8 mouse cellular contexts compared by ENCODE assay signal in genomic region chr11:4703688-4704071, GRCm38 (mm10). TPM values are rescaled to one million over a fixed set of nuclear protein-coding genes. Genes with fewer than 3 reads are reported as not detected.
A peak's percentile ranks its signal among the peaks of the same experiment; 100 is the strongest.
DNase-seq lines count a peak whose midpoint lies in the region; ATAC-seq and TF ChIP-seq lines count a peak whose summit lies in the region.

No protein-coding gene starts in this region.

- peak overlapping the region; percentile 93 for H3K4me2 ChIP-seq in lung, embryonic 14.5 days
- peak overlapping the region; percentile 82 for H3K4me2 ChIP-seq in limb, embryonic 13.5 days (replicated peaks)

- peak overlapping the region; percentile 65 for H3K4me3 ChIP-seq in lung, embryonic 14.5 days (ENCODE audit: low read depth, low read length)
- H3K4me3 ChIP-seq in embryonic fibroblast, embryonic 13.5 days (ENCODE audit: insufficient read depth, low read length), result peak overlapping the region; percentile 72
- H3K4me3 ChIP-seq in limb, embryonic 13.5 days, result peak overlapping the region; percentile 70
- H3K4me3 ChIP-seq in olfactory bulb, adult 2 months (ENCODE audit: insufficient read depth, low read depth, low read length), result peak overlapping the region; percentile 98

- ATAC-seq in lung, embryonic 14.5 days (ENCODE audit: insufficient read depth), result peak; percentile 6; the same call in 1 of the 2 replicates
- no peak for ATAC-seq in limb, embryonic 13.5 days (ENCODE audit: low FRiP score, low read depth)

- H3K9ac ChIP-seq in lung, embryonic 14.5 days, result peak overlapping the region; percentile 78
- H3K9ac ChIP-seq in limb, embryonic 13.5 days, result peak overlapping the region; percentile 84

- no peak for TF ChIP-seq POLR2A in embryonic fibroblast, embryonic 13.5 days (IDR thresholded peaks at IDR 0.05; ENCODE audit: low read depth, low read length)
- TF ChIP-seq POLR2A in olfactory bulb, adult 2 months (IDR thresholded peaks at IDR 0.05; ENCODE audit: insufficient read depth, low read depth, low read length), result no peak

- no peaks in the 10 kb centered on the region; the same call in 1 of the 2 replicates for H3K4me1 ChIP-seq in lung, embryonic 14.5 days (ENCODE audit: insufficient read depth)
- H3K4me1 ChIP-seq in embryonic fibroblast, embryonic 13.5 days (ENCODE audit: control insufficient read depth, insufficient read depth, low read length), result peaks cover 2% of the 10 kb centered on the region; the same call in 1 of the 2 replicates
- H3K4me1 ChIP-seq in limb, embryonic 13.5 days, result peaks cover 17% of the 10 kb centered on the region
- H3K4me1 ChIP-seq in olfactory bulb, adult 2 months (ENCODE audit: control insufficient read depth, insufficient read depth, low read length), result peaks cover 4% of the 10 kb centered on the region; the same call in 1 of the 2 replicates

- 5% methylated on average over 12 of the region's 12 CpGs for WGBS in lung, embryonic 14.5 days
- 6% methylated on average over 12 of the region's 12 CpGs for WGBS in limb, embryonic 13.5 days
- 3% methylated on average over 12 of the region's 12 CpGs for WGBS in olfactory bulb, adult 2 months

- no peaks in the 10 kb centered on the region for H3K9me3 ChIP-seq in lung, embryonic 14.5 days (ENCODE audit: low read depth, low read length)
- H3K9me3 ChIP-seq in limb, embryonic 13.5 days, result no peaks in the 10 kb centered on the region

- no peaks in the 10 kb centered on the region for H3K27me3 ChIP-seq in lung, embryonic 14.5 days (ENCODE audit: insufficient read depth, low read length)
- no peaks in the 10 kb centered on the region for H3K27me3 ChIP-seq in limb, embryonic 13.5 days

- H3K27ac ChIP-seq in lung, embryonic 14.5 days (ENCODE audit: low read depth), result peak overlapping the region; percentile 60; the same call in 1 of the 2 replicates
- no peak overlapping the region for H3K27ac ChIP-seq in embryonic fibroblast, embryonic 13.5 days (ENCODE audit: insufficient read depth, low read length)
- peak overlapping the region; percentile 45; the same call in 1 of the 2 replicates for H3K27ac ChIP-seq in limb, embryonic 13.5 days
- H3K27ac ChIP-seq in olfactory bulb, adult 2 months (ENCODE audit: insufficient read depth, low read depth, low read length), result peak overlapping the region; percentile 97

- H3K36me3 ChIP-seq in lung, embryonic 14.5 days (ENCODE audit: insufficient read depth), result peaks cover 18% of the 10 kb centered on the region
- peaks cover 20% of the 10 kb centered on the region for H3K36me3 ChIP-seq in limb, embryonic 13.5 days

- no peak for TF ChIP-seq CTCF in lung, embryonic 14.5 days (IDR thresholded peaks at IDR 0.05; ENCODE audit: low read depth)
- no peak for TF ChIP-seq CTCF in embryonic fibroblast, embryonic 13.5 days (IDR thresholded peaks at IDR 0.05; ENCODE audit: borderline replicate concordance, insufficient read depth, low read length)
- no peak for TF ChIP-seq CTCF in olfactory bulb, adult 2 months (IDR thresholded peaks at IDR 0.05; ENCODE audit: insufficient read depth, low read depth, low read length)

- DNase-seq in lung, embryonic 14.5 days, result no peak
- no peak for DNase-seq in lung, postnatal 14 days
- DNase-seq in thymus, postnatal 10 days (ENCODE audit: low spot score in 2 of 2), result no peak
- no peak for DNase-seq in urinary bladder, postnatal 10 days (ENCODE audit: low spot score)
- no peak for DNase-seq in layer of hippocampus, postnatal 14 days (ENCODE audit: low spot score in 2 of 2)

RNA-seq across cellular contexts. Expression of gene Uqcr10, which starts 0.5 kb away (rescaled TPM):
- 736 and 777 TPM in 2 replicates for polyA plus RNA-seq in lung, embryonic 14.5 days (2014; fragmentation: Nextera tagmentation; extraction: Ambion mirVana)
- polyA plus RNA-seq in embryonic fibroblast, embryonic 13.5 days (2011; ENCODE audit: insufficient read length, low read depth, missing spikeins), result 259 and 274 TPM in 2 replicates
- polyA plus RNA-seq in limb, embryonic 13.5 days (2015; fragmentation: Nextera tagmentation; extraction: Ambion mirVana), result 662 and 692 TPM in 2 replicates
- polyA plus RNA-seq in olfactory bulb, adult 2 months (2012; ENCODE audit: insufficient read depth, insufficient read length, low replicate concordance, missing spikeins), result 1,259 TPM in 1 of 2 replicates, not detected in the other
- total RNA-seq in layer of hippocampus, postnatal 14 days (2021), result 100 to 1,000 TPM; 480 to 497 TPM

RNA-seq across cellular contexts. Expression of gene Zmat5, which starts 0.8 kb away (rescaled TPM):
- 70.4 and 74.1 TPM in 2 replicates for polyA plus RNA-seq in lung, embryonic 14.5 days (2014; fragmentation: Nextera tagmentation; extraction: Ambion mirVana)
- polyA plus RNA-seq in embryonic fibroblast, embryonic 13.5 days (2011; ENCODE audit: insufficient read length, low read depth, missing spikeins), result 8.9 and 9.4 TPM in 2 replicates
- polyA plus RNA-seq in limb, embryonic 13.5 days (2015; fragmentation: Nextera tagmentation; extraction: Ambion mirVana), result 63.4 and 65.3 TPM in 2 replicates
- polyA plus RNA-seq in olfactory bulb, adult 2 months (2012; ENCODE audit: insufficient read depth, insufficient read length, low replicate concordance, missing spikeins), result not detected in 2 replicates
- 10 to 100 TPM; 30.2 to 36.7 TPM for total RNA-seq in layer of hippocampus, postnatal 14 days (2021)

RNA-seq across cellular contexts. Expression of gene Cabp7, which starts 42.9 kb away (rescaled TPM):
- 0.17 and 0.18 TPM in 2 replicates for polyA plus RNA-seq in lung, embryonic 14.5 days (2014; fragmentation: Nextera tagmentation; extraction: Ambion mirVana)
- not detected in 2 replicates for polyA plus RNA-seq in embryonic fibroblast, embryonic 13.5 days (2011; ENCODE audit: insufficient read length, low read depth, missing spikeins)
- polyA plus RNA-seq in limb, embryonic 13.5 days (2015; fragmentation: Nextera tagmentation; extraction: Ambion mirVana), result 0.13 and 0.23 TPM in 2 replicates
- not detected in 2 replicates for polyA plus RNA-seq in olfactory bulb, adult 2 months (2012; ENCODE audit: insufficient read depth, insufficient read length, low replicate concordance, missing spikeins)
- total RNA-seq in layer of hippocampus, postnatal 14 days (2021), result 100 to 1,000 TPM; 138 to 156 TPM
